Mouse (Mus musculus): ENCODE data around the gene Wwox.

Wwox gene

GRCm38 (mm10) chr8:114927412-114927811 lies 488.0 kb downstream of the Wwox start:
- peak; percentile 24 for DNase-seq

- no peak for DNase-seq
Observed at GRCm38 (mm10) chr8:114927917-114928316, 488.5 kb downstream of the Wwox start.

- no peak for DNase-seq
Observed at GRCm38 (mm10) chr8:114929597-114929996, 490.1 kb downstream of the Wwox start.

- no peak for DNase-seq
Observed at GRCm38 (mm10) chr8:114932071-114932630, 492.7 kb downstream of the Wwox start.

GRCm38 (mm10) chr8:114933248-114933647 lies 493.8 kb downstream of the Wwox start:
- DNase-seq: peak; percentile 14

- DNase-seq: no peak
Observed at GRCm38 (mm10) chr8:114936887-114937286, 497.4 kb downstream of the Wwox start.

- DNase-seq: no peak
Observed at GRCm38 (mm10) chr8:114939338-114939737, 499.9 kb downstream of the Wwox start.

- DNase-seq: no peak
Observed at GRCm38 (mm10) chr8:114941096-114941495, 501.6 kb downstream of the Wwox start.

GRCm38 (mm10) chr8:114941644-114942043 lies 502.2 kb downstream of the Wwox start:
- no peak for DNase-seq

- no peak for DNase-seq
Observed at GRCm38 (mm10) chr8:114947921-114948320, 508.5 kb downstream of the Wwox start.

GRCm38 (mm10) chr8:114956377-114957168 lies 517.1 kb downstream of the Wwox start:
- no peak for DNase-seq

GRCm38 (mm10) chr8:114958437-114959107 lies 519.1 kb downstream of the Wwox start:
- DNase-seq: no peak

- no peak for DNase-seq
Observed at GRCm38 (mm10) chr8:114959406-114959805, 520.0 kb downstream of the Wwox start.

- no peak for DNase-seq
Observed at GRCm38 (mm10) chr8:114962494-114962893, 523.0 kb downstream of the Wwox start.

GRCm38 (mm10) chr8:114963282-114963681 lies 523.8 kb downstream of the Wwox start:
- no peak for DNase-seq

- DNase-seq: no peak
Observed at GRCm38 (mm10) chr8:114964206-114964605, 524.8 kb downstream of the Wwox start.

- no peak for DNase-seq
Observed at GRCm38 (mm10) chr8:114968842-114969241, 529.4 kb downstream of the Wwox start.

GRCm38 (mm10) chr8:114971378-114971777 lies 531.9 kb downstream of the Wwox start:
- peak; percentile 73 for DNase-seq

- DNase-seq: no peak
Observed at GRCm38 (mm10) chr8:114973002-114973461, 533.6 kb downstream of the Wwox start.

- DNase-seq: no peak
Observed at GRCm38 (mm10) chr8:114974336-114974950, 535.0 kb downstream of the Wwox start.

- DNase-seq: no peak
Observed at GRCm38 (mm10) chr8:114977746-114978145, 538.3 kb downstream of the Wwox start.

- no peak for DNase-seq
Observed at GRCm38 (mm10) chr8:114978206-114978960, 538.9 kb downstream of the Wwox start.

- peak; percentile 72 for DNase-seq
Observed at GRCm38 (mm10) chr8:114979671-114980070, 540.2 kb downstream of the Wwox start.
